Mouse (Mus musculus) testis, adult 2 months (tissue): ENCODE measurements around the gene Sema3c.

Experiments
- CTCF ChIP-seq: fragments of 200-500 bp; IDR thresholded peaks from 2 replicates; pipeline ENCODE4 v1.5.1; 2012; ENCODE audit warnings: low read depth, mild to moderate bottlenecking, inconsistent platforms, low read length, moderate library complexity; ENCODE audit not compliant: control insufficient read depth, insufficient read depth, insufficient replicate concordance
- POLR2A ChIP-seq: fragments of 200-500 bp; IDR thresholded peaks from 2 replicates; pipeline ENCODE4 v1.6.1; 2012; ENCODE audit warnings: low read depth, mild to moderate bottlenecking, inconsistent platforms, low read length, moderate library complexity; ENCODE audit not compliant: control insufficient read depth

GRCm38 (mm10) chr5:17571571-17571970, 2.5 kb upstream of the Sema3c start:
- no peak for TF ChIP-seq CTCF
- TF ChIP-seq POLR2A, result no peak
